Mouse (Mus musculus): ENCODE results near the gene Qrsl1. TPM values are rescaled to one million over a fixed set of nuclear protein-coding genes. Genes with fewer than 3 reads are reported as not detected.
"Not testable (repeated sequence)": the region's sequence is repeated elsewhere in the genome, so short reads cannot be mapped to it uniquely, and the experiment has no call there.

Qrsl1 gene
- polyA plus RNA-seq (2014; fragmentation: Nextera tagmentation; extraction: Ambion mirVana), result 24.1 and 26.3 TPM in 2 replicates

DNA sequence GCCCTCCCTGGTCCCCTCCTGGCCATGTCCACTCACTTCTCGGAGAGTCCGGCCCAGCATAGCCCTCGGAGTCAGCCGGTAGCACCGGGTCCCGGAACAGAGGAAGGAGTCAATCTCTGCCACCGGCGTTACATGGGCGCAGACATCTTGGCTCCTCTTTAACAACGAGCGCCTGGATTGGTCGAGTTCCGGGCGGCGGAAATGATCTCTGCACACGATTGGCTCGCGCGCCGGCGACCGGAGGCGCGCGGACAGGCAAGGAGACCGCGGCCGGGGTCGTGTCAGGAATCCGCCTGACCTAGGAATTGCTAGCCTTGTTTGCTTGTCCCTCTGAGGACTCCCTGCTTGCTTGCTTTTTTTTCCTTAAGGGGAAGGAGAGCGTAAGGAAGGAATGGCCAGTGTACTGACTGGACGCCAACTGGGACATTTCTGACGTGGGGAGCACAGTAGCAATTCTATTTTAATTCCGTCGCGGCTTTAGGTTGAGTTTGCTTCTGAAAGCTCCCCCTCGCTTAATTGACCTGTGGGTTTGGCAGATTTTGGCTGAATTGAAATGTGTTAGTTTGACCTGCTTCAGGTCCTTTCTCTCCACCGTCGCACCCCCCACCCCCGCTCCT lies at the start of gene Qrsl1, which contains the start of gene Rtn4ip1:
Qrsl1 (minus strand) TSS at position 168 of the 617 bp plus-strand sequence.
Rtn4ip1 (plus strand) TSS at position 230 of the 617 bp plus-strand sequence.
- peak; percentile 97 for DNase-seq
- peak within 1 kb of the TSS; percentile 75 for H3K4me3 ChIP-seq (ENCODE audit: low read depth, low read length)
- WGBS, result under 1% methylated on average over 40 of the region's 40 CpGs
- no peak for TF ChIP-seq CTCF (IDR thresholded peaks at IDR 0.05; ENCODE audit: low read depth)
- H3K36me3 ChIP-seq (ENCODE audit: insufficient read depth), result no peaks in the 10 kb centered on the region
- H3K4me2 ChIP-seq, result peak within 1 kb of the TSS; percentile 64
- no peaks in the 10 kb centered on the region for H3K9me3 ChIP-seq (ENCODE audit: low read depth, low read length)
- peaks cover 4% of the 10 kb centered on the region; the same call in 1 of the 2 replicates for H3K4me1 ChIP-seq (ENCODE audit: insufficient read depth)
- H3K9ac ChIP-seq, result peak within 1 kb of the TSS; percentile 74
- peak within 1 kb of the TSS; percentile 77 for H3K27ac ChIP-seq (ENCODE audit: low read depth)
- no peaks in the 10 kb centered on the region for H3K27me3 ChIP-seq (ENCODE audit: insufficient read depth, low read length)
- ATAC-seq (ENCODE audit: insufficient read depth), result peak; percentile 99

DNA sequence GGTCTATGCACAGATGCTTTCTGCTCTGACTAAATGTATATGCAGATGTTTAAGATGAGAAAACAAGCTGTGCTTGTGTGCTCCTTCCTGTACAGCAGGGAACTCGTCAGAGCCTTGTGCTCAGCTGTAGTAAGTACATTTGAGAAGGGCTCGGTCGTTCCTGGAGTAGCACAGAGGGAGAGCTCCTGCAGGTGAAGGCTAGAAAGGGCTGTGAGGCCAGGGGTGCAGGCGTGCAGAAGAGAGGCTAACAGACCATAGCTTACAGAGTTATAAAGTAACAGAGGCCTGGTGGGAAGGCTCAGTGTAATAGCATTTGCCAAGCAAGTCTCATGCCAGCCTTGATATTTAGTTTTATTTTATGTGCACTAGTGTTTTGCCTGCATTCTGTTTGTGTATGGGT lies 43.9 kb upstream of the Qrsl1 start:
- no peak for DNase-seq
- Histone ChIP-seq H3K27ac (ENCODE audit: low read depth) (no peak overlapping the region), H3K4me2 (no peak overlapping the region), H3K4me3 (ENCODE audit: low read depth, low read length) (no peak overlapping the region), H3K36me3 (ENCODE audit: insufficient read depth) (no peaks in the 10 kb centered on the region), H3K4me1 (ENCODE audit: insufficient read depth) (no peaks in the 10 kb centered on the region), H3K9me3 (ENCODE audit: low read depth, low read length) (no peaks in the 10 kb centered on the region), H3K9ac (no peak overlapping the region), H3K27me3 (ENCODE audit: insufficient read depth, low read length) (no peaks in the 10 kb centered on the region)
- no peak for ATAC-seq (ENCODE audit: insufficient read depth)
- no peak for TF ChIP-seq CTCF (IDR thresholded peaks at IDR 0.05; ENCODE audit: low read depth)
- 67% methylated on average over 4 of the region's 4 CpGs for WGBS

DNA sequence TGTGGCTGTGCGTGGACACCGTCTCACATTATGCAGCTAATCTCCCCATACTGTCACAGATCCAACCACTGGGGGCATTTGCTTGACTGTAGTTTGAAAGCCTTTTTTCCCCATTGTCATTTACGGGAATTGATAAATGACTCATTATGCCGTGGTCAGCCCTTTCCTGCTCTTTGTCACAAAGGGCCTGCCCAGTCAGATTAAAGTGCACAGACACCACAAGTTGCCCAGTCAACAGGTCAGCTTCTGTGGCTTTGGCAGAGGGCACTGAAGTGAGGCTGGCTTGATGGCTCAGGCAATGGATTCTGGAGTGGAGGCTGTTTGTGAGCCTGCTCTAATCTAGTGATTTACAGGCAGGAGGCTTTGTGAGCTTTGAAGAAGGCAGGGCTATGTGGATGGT lies 42.2 kb upstream of the Qrsl1 start:
- no peaks in the 10 kb centered on the region for H3K27me3 ChIP-seq (ENCODE audit: insufficient read depth, low read length)
- no peaks in the 10 kb centered on the region for H3K9me3 ChIP-seq (ENCODE audit: low read depth, low read length)
- TF ChIP-seq CTCF (IDR thresholded peaks at IDR 0.05; ENCODE audit: low read depth), result no peak
- WGBS, result 57% methylated on average over 4 of the region's 4 CpGs
- no peak overlapping the region for H3K4me2 ChIP-seq
- no peak overlapping the region for H3K27ac ChIP-seq (ENCODE audit: low read depth)
- H3K9ac ChIP-seq, result no peak overlapping the region
- H3K4me3 ChIP-seq (ENCODE audit: low read depth, low read length), result no peak overlapping the region
- 0 out of 2 replicates have a peak, but pooled peaks cover 7% of the 10 kb centered on the region for H3K36me3 ChIP-seq (ENCODE audit: insufficient read depth)
- ATAC-seq (ENCODE audit: insufficient read depth) (no peak), DNase-seq (peak; percentile 9)
- H3K4me1 ChIP-seq (ENCODE audit: insufficient read depth), result no peaks in the 10 kb centered on the region

DNA sequence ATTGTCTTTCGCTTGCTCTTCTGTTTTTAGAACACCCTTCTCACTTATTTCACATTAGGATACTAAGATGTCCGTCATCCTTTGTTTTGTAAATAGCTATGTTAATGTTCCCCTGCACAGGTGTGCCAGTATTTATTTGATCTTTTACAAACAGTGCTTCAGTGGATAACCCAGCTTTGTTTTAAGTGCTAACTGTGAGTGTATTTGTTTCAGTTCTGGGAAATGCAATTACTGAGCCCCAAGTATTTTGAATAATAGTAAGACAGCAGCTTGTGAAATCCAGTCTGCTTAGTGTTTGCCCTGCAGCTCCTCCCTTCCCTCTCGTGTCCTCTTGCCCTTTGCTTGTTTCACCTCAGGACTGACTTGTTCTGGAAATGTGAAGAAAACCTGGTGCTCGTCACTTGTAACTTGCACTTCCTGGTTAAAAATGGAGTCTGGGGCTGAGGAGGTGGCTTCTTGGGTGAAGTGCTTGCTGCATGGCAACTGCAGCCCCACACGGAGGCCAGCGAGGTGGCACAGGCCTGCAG lies 37.7 kb upstream of the Qrsl1 start:
- H3K27me3 ChIP-seq (ENCODE audit: insufficient read depth, low read length), result no peaks in the 10 kb centered on the region
- ATAC-seq (ENCODE audit: insufficient read depth), result no peak
- H3K27ac ChIP-seq (ENCODE audit: low read depth), result no peak overlapping the region
- WGBS, result 72% methylated on average over 6 of the region's 6 CpGs
- no peaks in the 10 kb centered on the region for H3K4me1 ChIP-seq (ENCODE audit: insufficient read depth)
- no peak for TF ChIP-seq CTCF (IDR thresholded peaks at IDR 0.05; ENCODE audit: low read depth)
- H3K9me3 ChIP-seq (ENCODE audit: low read depth, low read length), result no peaks in the 10 kb centered on the region
- H3K36me3 ChIP-seq (ENCODE audit: insufficient read depth), result 0 out of 2 replicates have a peak, but pooled peaks cover 7% of the 10 kb centered on the region
- no peak for DNase-seq
- H3K9ac ChIP-seq, result no peak overlapping the region
- H3K4me3 ChIP-seq (ENCODE audit: low read depth, low read length), result no peak overlapping the region
- H3K4me2 ChIP-seq, result no peak overlapping the region

- H3K4me3 ChIP-seq (ENCODE audit: low read depth, low read length), result no peak overlapping the region
- H3K9ac ChIP-seq, result no peak overlapping the region
- H3K9me3 ChIP-seq (ENCODE audit: low read depth, low read length), result no peaks in the 10 kb centered on the region
- DNase-seq (no peak), ATAC-seq (ENCODE audit: insufficient read depth) (no peak)
- no peak overlapping the region for H3K27ac ChIP-seq (ENCODE audit: low read depth)
- H3K4me2 ChIP-seq, result no peak overlapping the region
- WGBS, result 60% methylated on average over 5 of the region's 5 CpGs
- TF ChIP-seq CTCF (IDR thresholded peaks at IDR 0.05; ENCODE audit: low read depth), result no peak
- H3K4me1 ChIP-seq (ENCODE audit: insufficient read depth), result no peaks in the 10 kb centered on the region
- H3K27me3 ChIP-seq (ENCODE audit: insufficient read depth, low read length), result no peaks in the 10 kb centered on the region
- peaks cover 6% of the 10 kb centered on the region; the same call in 1 of the 2 replicates for H3K36me3 ChIP-seq (ENCODE audit: insufficient read depth)
Measured at GRCm38 (mm10) chr10:43928596-43928995, 27.1 kb upstream of the Qrsl1 start.

DNA sequence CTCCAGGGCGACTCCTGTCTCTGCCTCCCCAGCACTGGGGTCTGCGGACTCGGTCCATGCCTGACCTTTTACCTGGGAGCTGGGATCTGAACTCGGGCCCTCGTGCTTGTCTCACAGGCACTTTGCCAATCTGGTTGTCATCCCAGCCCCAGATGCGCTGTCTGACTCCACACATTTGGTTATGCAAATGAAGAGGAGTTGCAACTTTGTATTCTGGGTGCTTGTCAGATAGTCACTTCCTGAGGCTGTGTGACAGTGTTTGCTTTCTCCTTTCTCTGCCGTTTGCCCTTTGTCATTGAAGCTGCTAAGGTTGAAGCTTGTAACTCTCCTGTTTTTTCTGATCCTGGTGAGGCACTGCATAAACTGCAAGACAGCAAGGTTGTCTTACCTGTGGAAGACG lies 26.2 kb upstream of the Qrsl1 start:
- Histone ChIP-seq H3K9me3 (ENCODE audit: low read depth, low read length) (no peaks in the 10 kb centered on the region), H3K4me1 (ENCODE audit: insufficient read depth) (no peaks in the 10 kb centered on the region), H3K4me2 (no peak overlapping the region), H3K4me3 (ENCODE audit: low read depth, low read length) (no peak overlapping the region), H3K9ac (no peak overlapping the region), H3K27ac (ENCODE audit: low read depth) (no peak overlapping the region), H3K36me3 (ENCODE audit: insufficient read depth) (peaks cover 5% of the 10 kb centered on the region; the same call in 1 of the 2 replicates), H3K27me3 (ENCODE audit: insufficient read depth, low read length) (no peaks in the 10 kb centered on the region)
- ATAC-seq (ENCODE audit: insufficient read depth), result no peak
- WGBS, result 72% methylated on average over 8 of the region's 8 CpGs
- no peak for DNase-seq
- no peak for TF ChIP-seq CTCF (IDR thresholded peaks at IDR 0.05; ENCODE audit: low read depth)

DNA sequence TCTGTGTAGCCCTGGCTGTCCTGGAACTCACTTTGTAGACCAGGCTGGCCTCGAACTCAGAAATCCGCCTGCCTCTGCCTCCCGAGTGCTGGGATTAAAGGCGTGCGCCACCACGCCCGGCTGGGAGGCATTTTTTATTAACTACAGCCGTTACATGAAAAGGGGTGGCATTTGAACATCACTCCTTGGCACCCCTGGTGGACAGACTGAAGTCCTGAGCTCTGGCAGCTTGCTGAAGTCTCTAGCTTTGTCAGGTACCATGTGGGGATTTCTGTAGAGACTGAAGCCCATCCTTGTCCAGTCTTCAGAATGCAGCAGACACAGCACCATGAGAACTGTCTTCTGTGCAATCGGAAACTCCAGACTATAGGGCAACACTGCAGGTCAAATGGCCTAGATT lies 24.2 kb upstream of the Qrsl1 start:
- H3K36me3 ChIP-seq (ENCODE audit: insufficient read depth); H3K9ac ChIP-seq; H3K9me3 ChIP-seq (ENCODE audit: low read depth, low read length); H3K27me3 ChIP-seq (ENCODE audit: insufficient read depth, low read length); H3K4me1 ChIP-seq (ENCODE audit: insufficient read depth); H3K4me2 ChIP-seq; H3K4me3 ChIP-seq (ENCODE audit: low read depth, low read length); ATAC-seq (ENCODE audit: insufficient read depth); DNase-seq; H3K27ac ChIP-seq (ENCODE audit: low read depth): not testable (repeated sequence)
- WGBS, result 91% methylated on average over 9 of the region's 9 CpGs
- TF ChIP-seq CTCF (IDR thresholded peaks at IDR 0.05; ENCODE audit: low read depth), result 0 out of 2 replicates have a peak, but pooled peaks have one; percentile 5

Measured in lung, embryonic 14.5 days (tissue).